In genomic region chr4:87984589-87984988, GRCm38 (mm10) we compare ENCODE assay signal across 8 mouse cellular contexts. TPM values are rescaled to one million over a fixed set of nuclear protein-coding genes. Genes with fewer than 3 reads are reported as not detected.
DNase-seq lines count a peak whose midpoint lies in the region; ATAC-seq and TF ChIP-seq lines count a peak whose summit lies in the region.

No protein-coding gene starts in this region.

- no peak for TF ChIP-seq CTCF in gastrocnemius, adult 2 months (IDR thresholded peaks at IDR 0.05)

- peak overlapping the region; percentile 59 for H3K27ac ChIP-seq in gastrocnemius, adult 2 months
- H3K27ac ChIP-seq in intestine, embryonic 16.5 days (ENCODE audit: low read length): peak overlapping the region; percentile 68

- H3K4me1 ChIP-seq in intestine, embryonic 16.5 days (ENCODE audit: control insufficient read depth, insufficient read depth, low read length): peaks cover 25% of the 10 kb centered on the region

- H3K9ac ChIP-seq in intestine, embryonic 16.5 days (ENCODE audit: low read depth, low read length): no peak overlapping the region

- H3K9me3 ChIP-seq in intestine, embryonic 16.5 days (ENCODE audit: control insufficient read depth, low read length): no peaks in the 10 kb centered on the region

- no peak for DNase-seq in gastrocnemius, adult 2 months
- DNase-seq in gastrocnemius, postnatal 10 days: no peak
- peak; percentile 90 for DNase-seq in 3T3-L1 (ENCODE audit: low read depth, low spot score)
- DNase-seq in brain, adult 2 months (ENCODE audit: low read depth, low spot score): peak; percentile 88
- no peak for DNase-seq in layer of hippocampus, adult 9-11 months
- DNase-seq in spleen, postnatal 14 days (ENCODE audit: low spot score in 2 of 2): no peak

- WGBS in intestine, embryonic 16.5 days: 14% methylated on average over 3 of the region's 3 CpGs

- H3K36me3 ChIP-seq in intestine, embryonic 16.5 days (ENCODE audit: control insufficient read depth, insufficient read depth, low read length): no peaks in the 10 kb centered on the region

- no peaks in the 10 kb centered on the region for H3K27me3 ChIP-seq in intestine, embryonic 16.5 days (replicated peaks; ENCODE audit: control insufficient read depth, insufficient read depth, low read length)

- intact Hi-C loops in gastrocnemius, adult 2 months (cut with DNase I): no loop called here

- no peak overlapping the region for H3K4me3 ChIP-seq in gastrocnemius, adult 2 months
- no peak overlapping the region for H3K4me3 ChIP-seq in intestine, embryonic 16.5 days (ENCODE audit: low read length)

- H3K4me2 ChIP-seq in intestine, embryonic 16.5 days (ENCODE audit: low read depth, low read length): no peak overlapping the region

- peak; percentile 89 for ATAC-seq in intestine, embryonic 16.5 days
- peak; percentile 41 for ATAC-seq in megakaryocyte, adult 5-6 weeks (ENCODE audit: poor library complexity, severe bottlenecking)

RNA-seq across cellular contexts. Expression of gene Mllt3, which starts 48.6 kb away (rescaled TPM):
- total RNA-seq in gastrocnemius, adult 2 months (2021): 100 to 1,000 TPM; 113 to 127 TPM
- total RNA-seq in gastrocnemius, postnatal 10 days (2021): 10 to 100 TPM; 45.7 to 57.1 TPM
- polyA plus RNA-seq in intestine, embryonic 16.5 days (2015; fragmentation: Nextera tagmentation; extraction: Ambion mirVana): 27.9 and 30.0 TPM in 2 replicates
- 6.2 and 8.1 TPM in 2 replicates for total RNA-seq in megakaryocyte, adult 5-6 weeks (2015)
- total RNA-seq in megakaryocyte, adult 5-6 weeks (2017): 7.3 and 18.5 TPM in 2 replicates

Comparison
In these comparisons a context has a peak if more than half of its experiments do, and no peak if none do; other contexts are left out.
1. DNase-seq: peak in 3T3-L1 (single experiment) and brain, adult 2 months (single experiment); none in gastrocnemius, adult 2 months (single experiment), gastrocnemius, postnatal 10 days (single experiment), layer of hippocampus, adult 9-11 months (single experiment) and spleen, postnatal 14 days (0 of 2).